Mouse (Mus musculus): Measurements from ENCODE around the gene Lipt1. TPM values are rescaled to one million over a fixed set of nuclear protein-coding genes. Genes with fewer than 3 reads are reported as not detected.

Gene Lipt1
- total RNA-seq, 4 experiments from 2014 or later = 9.2 to 13.0 (median 11.9) TPM

DNA sequence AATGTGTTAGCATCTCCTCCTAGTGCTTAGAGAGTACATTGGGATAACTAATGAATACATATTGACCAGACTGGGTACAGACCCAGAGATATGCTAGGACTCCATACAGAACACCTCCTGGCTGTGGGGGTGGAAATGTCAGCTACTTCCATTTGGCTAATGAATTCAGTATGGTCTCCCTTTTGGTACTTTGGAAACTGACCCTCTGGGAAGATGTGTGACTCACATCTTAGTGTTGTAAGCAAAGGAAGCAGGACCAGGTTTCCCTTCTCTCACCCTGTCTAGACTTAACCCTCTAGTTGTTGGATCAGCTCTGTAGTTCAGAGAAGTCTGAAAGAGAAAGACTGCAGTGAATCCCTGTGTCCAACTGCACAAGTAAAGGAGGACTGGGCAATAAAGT, 23.1 kb downstream of the Lipt1 start:
- no peak for DNase-seq (ENCODE audit: low spot score in 2 of 2)

DNA sequence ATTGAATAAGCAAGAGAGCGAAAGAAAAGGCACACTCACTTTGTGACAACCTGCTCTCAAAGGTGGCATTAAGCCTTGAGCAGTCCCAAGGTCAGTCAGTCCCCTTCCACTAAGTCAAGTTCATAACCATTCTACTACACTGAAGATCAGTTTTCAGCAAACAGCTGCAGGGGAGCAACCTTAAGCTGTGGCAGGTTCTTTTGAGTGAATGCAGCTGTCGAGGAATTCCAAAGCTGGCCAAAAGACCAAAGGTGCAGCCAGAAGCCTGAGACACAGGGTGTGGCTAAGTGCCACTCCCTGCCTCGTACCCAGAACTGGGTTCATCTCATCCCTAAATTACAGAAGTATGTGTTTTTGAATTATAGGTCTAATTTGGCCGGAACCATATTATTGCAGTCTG, 28.3 kb downstream of the Lipt1 start:
- DNase-seq (ENCODE audit: low spot score in 2 of 2) = no peak

GRCm38 (mm10) chr1:37900288-37900687, 28.8 kb downstream of the Lipt1 start:
- no peak for DNase-seq (ENCODE audit: low spot score in 2 of 2)

DNA sequence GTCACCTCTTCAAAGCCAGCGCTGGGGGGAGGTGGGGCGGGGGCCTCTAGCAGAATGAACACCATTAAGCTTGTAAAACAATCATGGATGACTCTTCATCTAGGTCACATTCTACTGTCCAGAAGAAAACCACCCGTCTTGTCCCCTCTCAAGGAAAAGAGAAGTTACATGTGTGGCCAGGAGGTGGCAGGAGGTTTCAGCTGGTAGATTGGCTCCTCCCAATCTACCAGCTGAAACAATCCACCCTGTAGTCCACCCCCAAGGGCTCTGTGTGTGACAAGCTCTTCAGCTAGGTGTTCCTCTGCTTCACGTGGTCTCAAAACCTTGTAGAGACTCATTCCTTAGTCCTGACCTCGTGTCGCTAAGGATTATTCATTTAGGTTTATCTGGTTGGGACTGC, 31.6 kb downstream of the Lipt1 start:
- no peak for DNase-seq (ENCODE audit: low spot score in 2 of 2)

- DNase-seq (ENCODE audit: low spot score in 2 of 2) = no peak
Observed at GRCm38 (mm10) chr1:37912751-37913150, 41.2 kb downstream of the Lipt1 start.

DNA sequence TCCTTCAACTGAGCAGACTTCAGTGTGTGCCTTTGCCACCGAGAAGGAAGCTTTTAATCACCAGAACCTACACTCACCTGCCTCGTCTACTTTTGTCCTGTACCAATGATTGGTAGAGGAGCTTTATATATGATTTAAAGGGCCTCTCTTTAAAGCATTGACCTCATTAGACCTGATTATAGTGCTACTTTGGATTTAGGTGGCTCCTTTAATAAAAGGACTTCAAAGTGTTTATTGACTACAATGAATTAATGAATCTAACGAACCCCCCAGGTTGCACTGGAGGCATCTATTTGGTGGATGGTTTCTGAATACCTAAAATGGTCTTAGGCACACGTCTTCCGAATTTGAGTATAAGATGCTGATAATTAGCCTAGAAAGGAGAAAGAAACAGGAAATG, 44.9 kb downstream of the Lipt1 start, which contains the start of gene Lyg2:
TSS of gene Lyg2 (minus strand) at position 101 of the 400 bp plus-strand sequence.
- DNase-seq (ENCODE audit: low spot score in 2 of 2) = no peak

- no peak for DNase-seq (ENCODE audit: low spot score in 2 of 2)
Observed at GRCm38 (mm10) chr1:37917666-37918065, 46.1 kb downstream of the Lipt1 start.

- no peak for DNase-seq (ENCODE audit: low spot score in 2 of 2)
Observed at GRCm38 (mm10) chr1:37918096-37918495, 46.6 kb downstream of the Lipt1 start.

- DNase-seq (ENCODE audit: low spot score in 2 of 2) = no peak
Observed at GRCm38 (mm10) chr1:37922536-37922935, 51.0 kb downstream of the Lipt1 start.

Other genes starting within 250 kb of the Lipt1 start
- 100 to 1,000 TPM; 243 to 289 (median 255) TPM for gene 2010300C02Rik, start 151.7 kb upstream of the Lipt1 start, total RNA-seq (2022)
- 10 to 100 TPM; 15.9 to 18.9 (median 17.4) TPM for gene Tsga10, start 5.3 kb upstream of the Lipt1 start, total RNA-seq (2022)
- gene Mitd1, start 18.7 kb downstream of the Lipt1 start, total RNA-seq (2022) = 10 to 100 TPM in 2 of 4 experiments, 1 to 10 TPM in 2; 7.4 to 11.8 (median 9.4) TPM
- gene Mrpl30, start 18.7 kb downstream of the Lipt1 start, total RNA-seq (2022) = 100 to 1,000 TPM; 129 to 154 (median 145) TPM
- gene Lyg2, start 44.8 kb downstream of the Lipt1 start, total RNA-seq (2022) = not detected
- not detected for gene Lyg1, start 86.0 kb downstream of the Lipt1 start, total RNA-seq (2022)
- 10 to 100 TPM; 57.1 to 62.3 (median 61.7) TPM for gene Txndc9, start 126.2 kb downstream of the Lipt1 start, total RNA-seq (2022)
- gene Eif5b, start 126.3 kb downstream of the Lipt1 start, total RNA-seq (2022) = 10 to 100 TPM; 36.2 to 40.3 (median 37.5) TPM